Mouse (Mus musculus) bone marrow macrophage, adult 2 months (primary cell): ENCODE data around the gene Ptk6. TPM values are rescaled to one million over a fixed set of nuclear protein-coding genes. Genes with fewer than 3 reads are reported as not detected.

Experiments
- H3K27ac ChIP-seq: 2 replicates; pipeline ENCODE4 v1.5.1; 2012; ENCODE audit warnings: low read depth, low read length; ENCODE audit not compliant: insufficient read depth
- H3K4me1 ChIP-seq: 2 replicates; pipeline ENCODE4 v1.6.1; 2012; ENCODE audit warnings: low read length; ENCODE audit not compliant: control insufficient read depth, insufficient read depth
- H3K4me3 ChIP-seq: 2 replicates; pipeline ENCODE4 v1.5.1; 2012; ENCODE audit warnings: mild to moderate bottlenecking, low read length, moderate library complexity; ENCODE audit not compliant: insufficient read depth
- CTCF ChIP-seq: IDR thresholded peaks from 2 replicates; pipeline ENCODE4 v1.5.1; 2012; ENCODE audit warnings: low read depth, mild to moderate bottlenecking, low read length, moderate library complexity
- POLR2A ChIP-seq: IDR thresholded peaks from 2 replicates; pipeline ENCODE4 v1.6.1; 2012; ENCODE audit warnings: mild to moderate bottlenecking, low read depth, low read length, borderline replicate concordance
- polyA plus RNA-seq: library from polyadenylated mRNA; stranded (reverse); fragments of >200 nt; gene quantifications from 2 replicates; pipeline ENCODE4 v1.2.4, GENCODE M21; 2012; ENCODE audit not compliant: missing spikeins, insufficient read depth, insufficient read length

The Ptk6 gene
- polyA plus RNA-seq, 1 experiment, result not detected

- H3K27ac ChIP-seq, result no peak overlapping the region
- H3K4me1 ChIP-seq, result 0 out of 2 replicates have a peak, but pooled peaks cover 4% of the 10 kb centered on the region
- H3K4me3 ChIP-seq, result no peak overlapping the region
- TF ChIP-seq CTCF (no peak), POLR2A (no peak)
These were observed 27.9 kb downstream of the Ptk6 start for GRCm38 (mm10) chr2:181174646-181175045.

- no peak for TF ChIP-seq POLR2A
- no peak for TF ChIP-seq CTCF
- H3K27ac ChIP-seq, result no peak overlapping the region
- no peak overlapping the region for H3K4me3 ChIP-seq
- H3K4me1 ChIP-seq, result no peaks in the 10 kb centered on the region
These were observed 36.1 kb downstream of the Ptk6 start for GRCm38 (mm10) chr2:181166469-181166868.

GRCm38 (mm10) chr2:181160821-181161220 is 41.8 kb downstream of the Ptk6 start:
- no peak overlapping the region for H3K27ac ChIP-seq
- H3K4me3 ChIP-seq, result no peak overlapping the region
- no peak for TF ChIP-seq CTCF
- H3K4me1 ChIP-seq, result peaks cover 4% of the 10 kb centered on the region

- Histone ChIP-seq H3K27ac (no peak overlapping the region), H3K4me1 (peaks cover 4% of the 10 kb centered on the region), H3K4me3 (no peak overlapping the region)
- TF ChIP-seq CTCF, result no peak
- TF ChIP-seq POLR2A, result no peak
These were observed 42.8 kb downstream of the Ptk6 start for GRCm38 (mm10) chr2:181159771-181160170.

GRCm38 (mm10) chr2:181159091-181159514 is 43.5 kb downstream of the Ptk6 start:
- Histone ChIP-seq H3K4me1 (peaks cover 4% of the 10 kb centered on the region), H3K27ac (no peak overlapping the region), H3K4me3 (no peak overlapping the region)
- TF ChIP-seq POLR2A (no peak), CTCF (no peak)

GRCm38 (mm10) chr2:181158471-181158870 is 44.1 kb downstream of the Ptk6 start:
- TF ChIP-seq CTCF (no peak), POLR2A (no peak)
- Histone ChIP-seq H3K4me3 (no peak overlapping the region), H3K4me1 (peaks cover 4% of the 10 kb centered on the region), H3K27ac (no peak overlapping the region)

GRCm38 (mm10) chr2:181157716-181158302 is 44.8 kb downstream of the Ptk6 start:
- Histone ChIP-seq H3K27ac (no peak overlapping the region), H3K4me3 (no peak overlapping the region), H3K4me1 (peaks cover 4% of the 10 kb centered on the region)
- no peak for TF ChIP-seq POLR2A
- no peak for TF ChIP-seq CTCF

GRCm38 (mm10) chr2:181157180-181157579 is 45.4 kb downstream of the Ptk6 start:
- peaks cover 4% of the 10 kb centered on the region for H3K4me1 ChIP-seq
- H3K27ac ChIP-seq, result no peak overlapping the region
- TF ChIP-seq POLR2A, result no peak
- no peak for TF ChIP-seq CTCF
- H3K4me3 ChIP-seq, result no peak overlapping the region

- H3K4me3 ChIP-seq, result no peak within 1 kb of the TSS
- no peak within 1 kb of the TSS for H3K27ac ChIP-seq
- TF ChIP-seq CTCF, result no peak
- no peak for TF ChIP-seq POLR2A
- H3K4me1 ChIP-seq, result peaks cover 4% of the 10 kb centered on the region
These were observed 46.1 kb downstream of the Ptk6 start, which contains the start of gene Eef1a2 for GRCm38 (mm10) chr2:181156248-181157121. Gene Eef1a2 (minus strand): TSS chr2:181157014.

- Histone ChIP-seq H3K4me3 (no peak overlapping the region), H3K4me1 (peaks cover 4% of the 10 kb centered on the region), H3K27ac (no peak overlapping the region)
- TF ChIP-seq CTCF (no peak), POLR2A (no peak)
These were observed 46.8 kb downstream of the Ptk6 start for GRCm38 (mm10) chr2:181155801-181156200.
